Mouse (Mus musculus) embryo, embryonic 10 days (tissue): Measurements from ENCODE around the gene Dusp16.

Experiments used
- DNase-seq: peaks from one replicate; pipeline ENCODE4 v3.0.0-alpha.2; 2015; ENCODE audit warnings: low spot score

Gene Dusp16

GRCm38 (mm10) chr6:134792141-134793045 lies at the start of gene Dusp16:
Gene Dusp16, minus strand, starts transcription at chr6:134792625.
- peak; percentile 93 for DNase-seq

GRCm38 (mm10) chr6:134840346-134840745 lies 47.9 kb upstream of the Dusp16 start:
- DNase-seq = no peak

- DNase-seq = no peak
Observed at GRCm38 (mm10) chr6:134838111-134838510, 45.7 kb upstream of the Dusp16 start.

- no peak for DNase-seq
Observed at GRCm38 (mm10) chr6:134834585-134835251, 42.3 kb upstream of the Dusp16 start.

GRCm38 (mm10) chr6:134830776-134831175 lies 38.4 kb upstream of the Dusp16 start:
- DNase-seq = peak; percentile 22

- DNase-seq = peak; percentile 99
Observed at GRCm38 (mm10) chr6:134829786-134830700, 37.6 kb upstream of the Dusp16 start, which contains the start of gene Crebl2. Gene Crebl2, plus strand, starts transcription at chr6:134830154.

GRCm38 (mm10) chr6:134822844-134823243 lies 30.4 kb upstream of the Dusp16 start:
- no peak for DNase-seq

- no peak for DNase-seq
Observed at GRCm38 (mm10) chr6:134820411-134820810, 28.0 kb upstream of the Dusp16 start.

GRCm38 (mm10) chr6:134819741-134820140 lies 27.3 kb upstream of the Dusp16 start:
- no peak for DNase-seq

GRCm38 (mm10) chr6:134817051-134817928 lies 24.9 kb upstream of the Dusp16 start:
- no peak for DNase-seq

GRCm38 (mm10) chr6:134813066-134813465 lies 20.6 kb upstream of the Dusp16 start:
- DNase-seq = no peak

GRCm38 (mm10) chr6:134807794-134808193 lies 15.4 kb upstream of the Dusp16 start:
- DNase-seq = peak; percentile 3

GRCm38 (mm10) chr6:134807091-134807490 lies 14.7 kb upstream of the Dusp16 start:
- DNase-seq = peak; percentile 3

GRCm38 (mm10) chr6:134806130-134806529 lies 13.7 kb upstream of the Dusp16 start:
- peak; percentile 1 for DNase-seq

GRCm38 (mm10) chr6:134804736-134805277 lies 12.4 kb upstream of the Dusp16 start:
- DNase-seq = peak; percentile 1

GRCm38 (mm10) chr6:134802641-134803043 lies 10.2 kb upstream of the Dusp16 start:
- peak; percentile 3 for DNase-seq

GRCm38 (mm10) chr6:134801483-134801882 lies 9.1 kb upstream of the Dusp16 start:
- peak; percentile 2 for DNase-seq

GRCm38 (mm10) chr6:134796297-134796696 lies 3.9 kb upstream of the Dusp16 start:
- DNase-seq = no peak

- DNase-seq = peak; percentile 94
Observed at GRCm38 (mm10) chr6:134793911-134794520, 1.6 kb upstream of the Dusp16 start.
